Mouse (Mus musculus) right cerebral cortex, adult 18-20 months (tissue): ENCODE data around the gene Hemk1.
A peak's percentile ranks its signal among the peaks of the same experiment; 100 is the strongest.

Experiments used
- DNase-seq: peaks from one replicate; pipeline ENCODE4 v3.0.0; 2022; ENCODE audit warnings: mixed read lengths

Gene Hemk1

DNA sequence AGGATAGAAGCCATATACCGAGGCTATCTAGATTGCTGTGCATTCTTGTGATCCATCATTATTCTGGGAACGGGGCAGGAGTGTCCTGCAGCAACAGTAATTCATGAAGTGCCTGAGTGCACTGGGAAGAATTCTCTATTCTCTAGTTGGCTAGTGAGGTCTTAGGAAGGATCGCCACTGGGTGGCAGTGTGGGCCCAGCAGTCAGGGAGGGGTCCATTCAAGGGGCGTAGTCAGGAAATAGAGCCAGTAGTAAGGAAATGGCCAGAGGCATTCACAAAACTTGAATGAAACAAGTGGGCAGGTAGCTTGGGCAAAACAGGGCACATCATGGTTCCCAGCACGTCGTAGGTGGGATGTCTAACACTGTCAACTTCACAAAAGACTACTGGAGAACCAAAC lies 43.9 kb downstream of the Hemk1 start:
- DNase-seq, result peak; percentile 57

GRCm38 (mm10) chr9:107290897-107291296 lies 47.3 kb downstream of the Hemk1 start:
- peak; percentile 72 for DNase-seq

DNA sequence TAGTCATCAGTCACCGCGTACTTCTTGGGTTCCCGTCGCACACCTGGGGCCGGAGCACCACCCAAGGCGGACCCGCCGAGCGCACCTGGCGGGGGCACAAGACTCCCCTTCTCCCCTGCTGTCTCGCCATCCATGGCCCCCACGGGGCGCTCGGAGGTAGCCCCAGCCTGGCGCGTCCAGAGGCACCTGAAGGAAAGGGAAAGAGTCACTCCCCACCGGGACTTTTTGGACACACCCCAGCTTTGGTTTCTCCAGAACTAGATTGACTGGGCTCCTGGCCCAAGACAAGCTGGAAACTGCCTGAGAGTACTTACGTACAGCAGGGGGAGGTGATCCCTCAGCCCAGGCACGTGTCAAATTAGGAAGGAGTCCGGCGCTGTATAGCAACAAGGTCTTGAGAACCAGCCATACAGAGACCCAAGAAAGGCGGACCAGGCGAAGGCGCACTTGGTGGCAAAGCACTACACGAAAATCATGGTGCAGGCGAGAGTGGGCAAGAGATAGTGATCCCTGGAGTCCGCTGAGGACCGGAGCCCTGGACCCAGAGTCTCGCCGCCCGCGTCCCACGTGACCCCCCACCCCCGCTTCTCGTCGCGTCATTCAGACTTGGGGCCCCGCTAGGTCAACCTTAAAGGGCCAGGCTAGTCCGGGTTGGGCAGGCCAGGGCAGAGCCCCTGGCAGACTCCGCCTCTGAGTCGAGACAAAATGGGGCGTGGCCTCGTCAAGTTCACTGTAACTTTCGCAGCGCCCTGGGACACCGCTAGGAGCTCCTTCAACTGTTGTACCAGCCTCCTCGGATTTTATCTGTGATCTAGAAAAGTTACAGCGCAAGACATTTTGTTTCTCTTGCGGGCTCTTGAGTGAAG lies 48.7 kb downstream of the Hemk1 start, which contains the start of gene Mapkapk3:
TSS of gene Mapkapk3 (minus strand) at position 667 of the 866 bp plus-strand sequence.
- peak; percentile 55 for DNase-seq

- DNase-seq, result no peak
Measured at GRCm38 (mm10) chr9:107288711-107289110, 49.4 kb downstream of the Hemk1 start.

GRCm38 (mm10) chr9:107288105-107288650 lies 50.0 kb downstream of the Hemk1 start:
- DNase-seq, result no peak

DNA sequence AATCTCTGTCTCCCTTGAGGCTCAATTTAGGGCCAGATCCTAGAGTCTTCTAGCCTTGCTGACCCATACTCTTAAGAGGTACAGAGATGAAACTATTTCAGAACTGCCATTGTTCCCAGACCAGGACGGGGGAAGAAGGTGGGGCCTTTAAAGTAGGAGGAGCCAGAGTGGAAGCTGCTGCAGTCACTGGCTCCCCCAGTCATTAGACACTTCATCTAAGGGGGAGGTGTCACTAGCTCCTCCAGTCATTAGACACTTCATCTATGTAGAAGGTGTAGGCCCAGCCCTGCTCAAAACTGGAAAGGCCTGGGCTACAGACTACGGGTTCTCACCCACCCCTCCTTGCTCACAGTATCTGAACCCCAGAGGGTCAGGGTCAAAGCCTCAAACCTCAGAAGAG lies 50.9 kb downstream of the Hemk1 start:
- no peak for DNase-seq

GRCm38 (mm10) chr9:107285009-107285408 lies 53.1 kb downstream of the Hemk1 start:
- DNase-seq, result no peak

DNA sequence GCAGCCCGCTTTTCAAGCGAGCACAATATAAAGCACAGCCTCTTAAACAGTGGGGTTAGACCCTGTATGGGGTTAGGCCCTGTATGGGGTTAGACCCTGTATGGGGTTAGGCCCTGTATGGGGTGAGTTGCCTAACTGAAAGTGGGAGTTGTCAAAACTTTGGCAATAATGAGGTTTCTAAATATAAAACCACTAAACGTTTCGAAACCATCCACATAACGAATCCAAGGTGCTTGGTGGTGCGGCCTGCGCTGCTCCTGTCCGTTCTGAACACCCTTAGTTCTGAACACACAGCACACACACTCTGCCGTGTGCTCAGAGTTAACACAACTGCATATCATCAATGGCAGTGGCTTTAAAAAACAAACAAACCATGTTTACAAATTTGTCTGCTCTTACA lies 55.2 kb downstream of the Hemk1 start:
- no peak for DNase-seq

GRCm38 (mm10) chr9:107281241-107281987 lies 56.7 kb downstream of the Hemk1 start:
- DNase-seq, result no peak

GRCm38 (mm10) chr9:107280322-107281027 lies 57.7 kb downstream of the Hemk1 start:
- DNase-seq, result no peak

DNA sequence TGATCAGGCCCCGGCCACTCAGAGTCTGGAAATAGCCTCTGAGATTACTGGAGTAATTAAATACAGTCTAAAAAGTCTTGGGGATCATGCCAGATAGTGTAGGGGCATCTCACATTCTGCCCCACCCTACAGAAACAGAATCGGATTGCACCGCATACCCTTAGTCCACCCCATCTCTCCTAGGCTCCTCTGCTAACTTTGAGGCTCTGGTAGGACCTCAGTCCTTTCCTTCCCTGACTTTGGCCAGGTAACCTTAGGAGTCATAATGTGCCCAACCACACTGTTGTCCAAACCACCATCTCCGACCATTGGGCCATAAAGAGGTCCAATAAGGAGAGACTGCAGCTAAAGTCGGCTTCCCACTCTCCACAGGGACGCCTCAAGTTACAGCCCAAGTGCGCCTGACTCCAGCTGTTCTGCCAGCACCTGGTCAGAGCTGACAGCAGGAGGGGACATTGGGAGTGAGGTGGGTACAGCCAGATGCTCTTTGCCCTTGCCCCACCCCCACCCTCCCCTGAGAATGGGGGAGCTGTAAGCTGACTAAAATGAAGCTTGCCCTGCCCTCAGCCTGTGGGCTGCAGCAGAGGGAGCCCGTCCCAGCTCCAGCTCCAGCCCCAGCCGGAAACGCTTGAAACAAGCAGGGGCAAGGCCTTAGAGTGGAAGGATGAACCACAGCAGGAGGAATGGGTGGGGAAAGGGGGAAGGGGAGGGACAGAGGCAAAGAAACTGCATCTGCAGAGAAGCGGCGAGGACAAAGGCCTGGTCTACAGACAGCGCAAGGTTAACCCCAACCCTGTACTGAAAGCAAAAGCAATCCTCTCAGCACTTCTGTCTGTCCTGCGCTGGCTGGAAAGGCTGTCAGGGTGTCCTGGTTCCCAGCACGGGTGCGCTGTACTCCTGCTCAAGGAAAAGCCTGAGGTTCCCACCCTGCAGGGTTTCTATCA lies 58.5 kb downstream of the Hemk1 start:
- DNase-seq, result no peak

- no peak for DNase-seq
Measured at GRCm38 (mm10) chr9:107278527-107279377, 59.4 kb downstream of the Hemk1 start.

GRCm38 (mm10) chr9:107278126-107278525 lies 60.0 kb downstream of the Hemk1 start:
- peak; percentile 34 for DNase-seq

DNA sequence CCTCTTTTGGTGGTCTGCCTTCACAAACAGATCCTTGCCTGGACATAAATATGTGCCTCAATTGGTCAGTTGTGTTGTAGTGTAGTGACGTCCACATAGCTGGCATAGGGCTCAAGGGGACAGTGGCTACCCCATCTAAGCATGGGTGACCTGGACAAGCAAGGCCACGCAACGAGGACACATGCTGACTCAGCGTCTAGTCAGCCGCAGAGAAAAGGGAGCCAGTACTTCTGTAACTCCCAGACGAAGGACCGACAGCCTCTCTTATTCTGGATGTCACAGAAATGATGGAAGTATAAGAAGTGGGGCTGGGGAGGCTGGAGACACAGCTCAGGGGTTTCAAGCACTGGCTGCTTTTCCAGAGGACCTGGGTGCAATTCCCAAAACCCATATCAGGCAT lies 60.5 kb downstream of the Hemk1 start:
- no peak for DNase-seq
